Mouse (Mus musculus): ENCODE measurements around the gene Spice1. TPM values are rescaled to one million over a fixed set of nuclear protein-coding genes. Genes with fewer than 3 reads are reported as not detected.

Gene Spice1
- polyA plus RNA-seq, 1 experiment from 2014 or later: 7.9 TPM

GRCm38 (mm10) chr16:44313422-44313821 is 33.5 kb upstream of the Spice1 start:
- peak; percentile 60 for ATAC-seq (ENCODE audit: low FRiP score, low TSS enrichment)
- Histone ChIP-seq H3K4me2 (replicated peaks; ENCODE audit: low read depth) (no peak overlapping the region), H3K27ac (replicated peaks) (no peak overlapping the region), H3K9ac (ENCODE audit: low read length) (no peak overlapping the region), H3K9me3 (ENCODE audit: control insufficient read depth, low read length) (no peaks in the 10 kb centered on the region), H3K4me3 (ENCODE audit: low read depth, low read length) (no peak overlapping the region), H3K4me1 (replicated peaks; ENCODE audit: control insufficient read depth, insufficient read depth) (no peaks in the 10 kb centered on the region), H3K36me3 (ENCODE audit: control insufficient read depth, insufficient read depth, low read length) (no peaks in the 10 kb centered on the region), H3K27me3 (ENCODE audit: control insufficient read depth, insufficient read depth, low read length) (no peaks in the 10 kb centered on the region)
- DNase-seq (ENCODE audit: low spot score): peak; percentile 55
- WGBS: 53% methylated on average over 4 of the region's 4 CpGs
- no peak for TF ChIP-seq EP300 (optimal IDR thresholded peaks at IDR 0.05)
- no peak for TF ChIP-seq CTCF (IDR thresholded peaks at IDR 0.05; ENCODE audit: low read depth)

- no peak overlapping the region for H3K4me2 ChIP-seq (replicated peaks; ENCODE audit: low read depth)
- H3K4me3 ChIP-seq (ENCODE audit: low read depth, low read length): no peak overlapping the region
- DNase-seq (ENCODE audit: low spot score): peak; percentile 45
- peak; percentile 77 for ATAC-seq (ENCODE audit: low FRiP score, low TSS enrichment)
- no peaks in the 10 kb centered on the region for H3K9me3 ChIP-seq (ENCODE audit: control insufficient read depth, low read length)
- TF ChIP-seq CTCF (IDR thresholded peaks at IDR 0.05; ENCODE audit: low read depth) (no peak), EP300 (optimal IDR thresholded peaks at IDR 0.05) (no peak)
- no peak overlapping the region for H3K9ac ChIP-seq (ENCODE audit: low read length)
- H3K4me1 ChIP-seq (replicated peaks; ENCODE audit: control insufficient read depth, insufficient read depth): no peaks in the 10 kb centered on the region
- no peaks in the 10 kb centered on the region for H3K27me3 ChIP-seq (ENCODE audit: control insufficient read depth, insufficient read depth, low read length)
- no peaks in the 10 kb centered on the region for H3K36me3 ChIP-seq (ENCODE audit: control insufficient read depth, insufficient read depth, low read length)
- 59% methylated on average over 4 of the region's 4 CpGs for WGBS
- no peak overlapping the region for H3K27ac ChIP-seq (replicated peaks)
Measured at GRCm38 (mm10) chr16:44316350-44316749, 30.6 kb upstream of the Spice1 start.

- Histone ChIP-seq H3K4me1 (replicated peaks; ENCODE audit: control insufficient read depth, insufficient read depth) (no peaks in the 10 kb centered on the region), H3K36me3 (ENCODE audit: control insufficient read depth, insufficient read depth, low read length) (no peaks in the 10 kb centered on the region), H3K4me2 (replicated peaks; ENCODE audit: low read depth) (no peak overlapping the region), H3K9me3 (ENCODE audit: control insufficient read depth, low read length) (no peaks in the 10 kb centered on the region), H3K27me3 (ENCODE audit: control insufficient read depth, insufficient read depth, low read length) (no peaks in the 10 kb centered on the region), H3K4me3 (ENCODE audit: low read depth, low read length) (no peak overlapping the region), H3K9ac (ENCODE audit: low read length) (no peak overlapping the region), H3K27ac (replicated peaks) (no peak overlapping the region)
- 58% methylated on average over 3 of the region's 3 CpGs for WGBS
- ATAC-seq (ENCODE audit: low FRiP score, low TSS enrichment): peak; percentile 55; the same call in 1 of the 2 replicates
- no peak for TF ChIP-seq EP300 (optimal IDR thresholded peaks at IDR 0.05)
- no peak for TF ChIP-seq CTCF (IDR thresholded peaks at IDR 0.05; ENCODE audit: low read depth)
- no peak for DNase-seq (ENCODE audit: low spot score)
Measured at GRCm38 (mm10) chr16:44320232-44320631, 26.7 kb upstream of the Spice1 start.

GRCm38 (mm10) chr16:44328644-44329043 is 18.3 kb upstream of the Spice1 start:
- Histone ChIP-seq H3K9me3 (ENCODE audit: control insufficient read depth, low read length) (no peaks in the 10 kb centered on the region), H3K9ac (ENCODE audit: low read length) (no peak overlapping the region), H3K27ac (replicated peaks) (peak overlapping the region; percentile 50), H3K4me2 (replicated peaks; ENCODE audit: low read depth) (no peak overlapping the region), H3K4me3 (ENCODE audit: low read depth, low read length) (no peak overlapping the region), H3K36me3 (ENCODE audit: control insufficient read depth, insufficient read depth, low read length) (no peaks in the 10 kb centered on the region), H3K4me1 (replicated peaks; ENCODE audit: control insufficient read depth, insufficient read depth) (no peaks in the 10 kb centered on the region), H3K27me3 (ENCODE audit: control insufficient read depth, insufficient read depth, low read length) (no peaks in the 10 kb centered on the region)
- peak; percentile 54 for DNase-seq (ENCODE audit: low spot score)
- TF ChIP-seq EP300 (optimal IDR thresholded peaks at IDR 0.05) (no peak), CTCF (IDR thresholded peaks at IDR 0.05; ENCODE audit: low read depth) (no peak)
- peak; percentile 85 for ATAC-seq (ENCODE audit: low FRiP score, low TSS enrichment)
- 56% methylated on average over 4 of the region's 4 CpGs for WGBS

- no peaks in the 10 kb centered on the region for H3K9me3 ChIP-seq (ENCODE audit: control insufficient read depth, low read length)
- ATAC-seq (ENCODE audit: low FRiP score, low TSS enrichment) (no peak), DNase-seq (ENCODE audit: low spot score) (no peak)
- H3K27me3 ChIP-seq (ENCODE audit: control insufficient read depth, insufficient read depth, low read length): no peaks in the 10 kb centered on the region
- WGBS: 83% methylated on average over 9 of the region's 9 CpGs
- TF ChIP-seq CTCF (IDR thresholded peaks at IDR 0.05; ENCODE audit: low read depth) (peak; percentile 50), EP300 (optimal IDR thresholded peaks at IDR 0.05) (no peak)
- no peak overlapping the region; the same call in 1 of the 2 replicates for H3K4me3 ChIP-seq (ENCODE audit: low read depth, low read length)
- no peaks in the 10 kb centered on the region for H3K4me1 ChIP-seq (replicated peaks; ENCODE audit: control insufficient read depth, insufficient read depth)
- no peak overlapping the region for H3K27ac ChIP-seq (replicated peaks)
- H3K4me2 ChIP-seq (replicated peaks; ENCODE audit: low read depth): no peak overlapping the region
- H3K9ac ChIP-seq (ENCODE audit: low read length): no peak overlapping the region
- H3K36me3 ChIP-seq (ENCODE audit: control insufficient read depth, insufficient read depth, low read length): no peaks in the 10 kb centered on the region
Measured at GRCm38 (mm10) chr16:44330657-44331056, 16.3 kb upstream of the Spice1 start.

- H3K4me1 ChIP-seq (replicated peaks; ENCODE audit: control insufficient read depth, insufficient read depth): no peaks in the 10 kb centered on the region
- H3K9me3 ChIP-seq (ENCODE audit: control insufficient read depth, low read length): no peaks in the 10 kb centered on the region
- H3K27ac ChIP-seq (replicated peaks): no peak overlapping the region
- H3K9ac ChIP-seq (ENCODE audit: low read length): no peak overlapping the region; the same call in 1 of the 2 replicates
- 46% methylated on average over 9 of the region's 9 CpGs for WGBS
- no peaks in the 10 kb centered on the region for H3K27me3 ChIP-seq (ENCODE audit: control insufficient read depth, insufficient read depth, low read length)
- H3K4me3 ChIP-seq (ENCODE audit: low read depth, low read length): peak overlapping the region; percentile 64; the same call in 1 of the 2 replicates
- no peak for DNase-seq (ENCODE audit: low spot score)
- H3K4me2 ChIP-seq (replicated peaks; ENCODE audit: low read depth): peak overlapping the region; percentile 99; the same call in 1 of the 2 replicates
- TF ChIP-seq CTCF (IDR thresholded peaks at IDR 0.05; ENCODE audit: low read depth) (no peak), EP300 (optimal IDR thresholded peaks at IDR 0.05) (no peak)
- no peak for ATAC-seq (ENCODE audit: low FRiP score, low TSS enrichment)
- no peaks in the 10 kb centered on the region for H3K36me3 ChIP-seq (ENCODE audit: control insufficient read depth, insufficient read depth, low read length)
Measured at GRCm38 (mm10) chr16:44331154-44331553, 15.8 kb upstream of the Spice1 start.

All from stomach, postnatal 0 days (tissue).